22 mouse cellular contexts compared by ENCODE assay signal in genomic region chr8:97447696-97448095, GRCm38 (mm10).
DNase-seq lines count a peak whose midpoint lies in the region; TF ChIP-seq lines count a peak whose summit lies in the region.
"Had no signal": no experiment of that assay in that cellular context is flagged by ENCODE, and none has a peak within 500 bp of the region (broad histone marks: within the 10 kb centered on the region; RNA-seq: fewer than 3 reads in every experiment).

No protein-coding gene starts in this region.

- intact Hi-C loops in left cerebral cortex, postnatal 4 days (cut with DNase I), result no loop called here

- H3K4me1 ChIP-seq in E14TG2a.4 (replicated peaks; ENCODE audit: low read depth, low read length), result no peaks in the 10 kb centered on the region
- H3K4me1 ChIP-seq: embryonic facial prominence, embryonic 10.5 days; embryonic facial prominence, embryonic 15.5 days; forebrain, embryonic 12.5 days; heart, embryonic 13.5 days; liver, embryonic 12.5 days; megakaryocyte, embryonic 14.5 days; midbrain, embryonic 12.5 days had no signal

- H3K9me3 ChIP-seq in E14TG2a.4 (ENCODE audit: low read length), result no peaks in the 10 kb centered on the region
- H3K9me3 ChIP-seq: embryonic facial prominence, embryonic 10.5 days; embryonic facial prominence, embryonic 15.5 days; forebrain, embryonic 12.5 days; heart, embryonic 13.5 days; liver, embryonic 12.5 days; midbrain, embryonic 12.5 days had no signal

- H3K27me3 ChIP-seq in E14TG2a.4 (ENCODE audit: insufficient read depth, low read length), result no peaks in the 10 kb centered on the region; the same call in 1 of the 2 replicates
- H3K27me3 ChIP-seq: embryonic facial prominence, embryonic 15.5 days; forebrain, embryonic 12.5 days; heart, embryonic 13.5 days; liver, embryonic 12.5 days; megakaryocyte, embryonic 14.5 days; midbrain, embryonic 12.5 days had no signal

- peak overlapping the region; percentile 43 for H3K4me3 ChIP-seq in E14TG2a.4 (replicated peaks; ENCODE audit: low read length)
- H3K4me3 ChIP-seq: embryonic facial prominence, embryonic 10.5 days; embryonic facial prominence, embryonic 15.5 days; forebrain, embryonic 12.5 days; heart, embryonic 13.5 days; layer of hippocampus, adult 2 months; liver, embryonic 12.5 days; midbrain, embryonic 12.5 days had no signal

- no peak for TF ChIP-seq CTCF in E14TG2a.4 (conservative IDR thresholded peaks at IDR 0.05; ENCODE audit: low read length)

- peak; percentile 38 to 52 for DNase-seq in cerebellum, postnatal 36 days
- no peak for DNase-seq in cerebellum, adult 11-12 months
- DNase-seq in left cerebral cortex, postnatal 4 days, result peak; percentile 78
- DNase-seq in left cerebral cortex, adult 11 months (ENCODE audit: low spot score), result no peak
- DNase-seq in Muller cell, postnatal 12 days (ENCODE audit: inconsistent ontology term), result peak; percentile 39
- DNase-seq: adrenal gland, adult 8-10 months; B cell, adult 2 months; cerebellum, adult 11 months; gastrocnemius, postnatal 10 days; heart, postnatal 10 days; liver, postnatal 0 days; lung, postnatal 4 days; thymus, postnatal 4 days had no signal

- H3K36me3 ChIP-seq in E14TG2a.4 (ENCODE audit: insufficient read depth, low read length), result no peaks in the 10 kb centered on the region
- H3K36me3 ChIP-seq: embryonic facial prominence, embryonic 10.5 days; embryonic facial prominence, embryonic 15.5 days; forebrain, embryonic 12.5 days; heart, embryonic 13.5 days; liver, embryonic 12.5 days; midbrain, embryonic 12.5 days had no signal

Comparison
In these comparisons a context has a peak if more than half of its experiments do, and no peak if none do; other contexts are left out.
1. DNase-seq: peak in cerebellum, postnatal 36 days (2 of 2), left cerebral cortex, postnatal 4 days (single experiment) and Muller cell, postnatal 12 days (single experiment); none in cerebellum, adult 11-12 months (single experiment) and left cerebral cortex, adult 11 months (single experiment).